Mouse (Mus musculus): ENCODE results near the gene Tmem59l. TPM values are rescaled to one million over a fixed set of nuclear protein-coding genes. Genes with fewer than 3 reads are reported as not detected.

The Tmem59l gene
- total and polyA plus RNA-seq, 3 experiments: 0.21 TPM; not detected in 2

GRCm38 (mm10) chr8:70504851-70505250, 17.7 kb upstream of the Tmem59l start:
- intact Hi-C loops (cut with DNase I): no loop called here
- H3K27ac ChIP-seq: no peak overlapping the region; the same call in 1 of the 2 replicates
- H3K79me2 ChIP-seq (replicated peaks; ENCODE audit: control insufficient read depth, insufficient read depth, low read length): peaks cover 3% of the 10 kb centered on the region
- H3K36me3 ChIP-seq (ENCODE audit: control insufficient read depth, insufficient read depth, low read length): peaks cover 2% of the 10 kb centered on the region; the same call in 1 of the 2 replicates
- WGBS: 87% methylated on average over 3 of the region's 3 CpGs
- peaks cover 1% of the 10 kb centered on the region; the same call in 1 of the 2 replicates for H3K27me3 ChIP-seq (ENCODE audit: control insufficient read depth, insufficient read depth, low read length)
- no peak overlapping the region for H3K9ac ChIP-seq (ENCODE audit: low read depth, low read length)
- H3K4me1 ChIP-seq (ENCODE audit: control insufficient read depth, insufficient read depth, low read length): peaks cover 15% of the 10 kb centered on the region
- DNase-seq: peak; percentile 59 to 73
- no peak overlapping the region for H3K4me3 ChIP-seq
- TF ChIP-seq POLR2A (IDR thresholded peaks at IDR 0.05; ENCODE audit: insufficient read depth, low read depth, low read length) (no peak), CTCF (IDR thresholded peaks at IDR 0.05) (peak; percentile 96), EP300 (IDR thresholded peaks at IDR 0.05; ENCODE audit: insufficient read depth, low read depth, low read length) (0 out of 2 replicates have a peak, but pooled peaks have one; percentile 19)

GRCm38 (mm10) chr8:70504291-70504716, 17.1 kb upstream of the Tmem59l start:
- H3K4me3 ChIP-seq: no peak overlapping the region

GRCm38 (mm10) chr8:70503062-70503750, 16.0 kb upstream of the Tmem59l start:
- Histone ChIP-seq H3K4me1 (ENCODE audit: control insufficient read depth, insufficient read depth, low read length) (peaks cover 8% of the 10 kb centered on the region), H3K79me2 (replicated peaks; ENCODE audit: control insufficient read depth, insufficient read depth, low read length) (no peaks in the 10 kb centered on the region), H3K4me3 (no peak overlapping the region), H3K27ac (no peak overlapping the region), H3K36me3 (ENCODE audit: control insufficient read depth, insufficient read depth, low read length) (no peaks in the 10 kb centered on the region), H3K9ac (ENCODE audit: low read depth, low read length) (no peak overlapping the region), H3K27me3 (ENCODE audit: control insufficient read depth, insufficient read depth, low read length) (peaks cover 1% of the 10 kb centered on the region; the same call in 1 of the 2 replicates)
- intact Hi-C loops (cut with DNase I): loop anchor here (1.0 to 2.0 kb wide), 3 partner anchors 26 to 120 kb away; partner anchors contain the start of genes Crtc1 and Klhl26
- TF ChIP-seq CTCF (IDR thresholded peaks at IDR 0.05) (peak; percentile 89), EP300 (IDR thresholded peaks at IDR 0.05; ENCODE audit: insufficient read depth, low read depth, low read length) (no peak)
- WGBS: 22% methylated on average over 46 of the region's 46 CpGs
- DNase-seq: peak; percentile 75 to 80

More at GRCm38 (mm10) chr8:70504291-70504716, 17.1 kb upstream of the Tmem59l start:
- intact Hi-C loops (cut with DNase I): no loop called here
- Histone ChIP-seq H3K36me3 (ENCODE audit: control insufficient read depth, insufficient read depth, low read length) (peaks cover 2% of the 10 kb centered on the region; the same call in 1 of the 2 replicates), H3K9ac (ENCODE audit: low read depth, low read length) (no peak overlapping the region), H3K79me2 (replicated peaks; ENCODE audit: control insufficient read depth, insufficient read depth, low read length) (0 out of 2 replicates have a peak, but pooled peaks cover 1% of the 10 kb centered on the region), H3K27me3 (ENCODE audit: control insufficient read depth, insufficient read depth, low read length) (peaks cover 1% of the 10 kb centered on the region; the same call in 1 of the 2 replicates), H3K4me1 (ENCODE audit: control insufficient read depth, insufficient read depth, low read length) (peaks cover 14% of the 10 kb centered on the region), H3K27ac (peak overlapping the region; percentile 1; the same call in 1 of the 2 replicates)
- peak; percentile 79 to 82 for DNase-seq
- TF ChIP-seq CTCF (IDR thresholded peaks at IDR 0.05) (no peak), POLR2A (IDR thresholded peaks at IDR 0.05; ENCODE audit: insufficient read depth, low read depth, low read length) (no peak), EP300 (IDR thresholded peaks at IDR 0.05; ENCODE audit: insufficient read depth, low read depth, low read length) (0 out of 2 replicates have a peak, but pooled peaks have one; percentile 22)
- 17% methylated on average over 16 of the region's 16 CpGs for WGBS

- Histone ChIP-seq H3K27me3 (ENCODE audit: control insufficient read depth, insufficient read depth, low read length) (peaks cover 1% of the 10 kb centered on the region; the same call in 1 of the 2 replicates), H3K79me2 (replicated peaks; ENCODE audit: control insufficient read depth, insufficient read depth, low read length) (no peaks in the 10 kb centered on the region), H3K4me3 (no peak overlapping the region), H3K36me3 (ENCODE audit: control insufficient read depth, insufficient read depth, low read length) (no peaks in the 10 kb centered on the region), H3K4me1 (ENCODE audit: control insufficient read depth, insufficient read depth, low read length) (peaks cover 8% of the 10 kb centered on the region), H3K27ac (no peak overlapping the region), H3K9ac (ENCODE audit: low read depth, low read length) (no peak overlapping the region)
- intact Hi-C loops (cut with DNase I): loop anchor here (2.0 kb wide), 2 partner anchors 26 to 64 kb away; partner anchors contain the start of genes Crtc1 and Klhl26
- TF ChIP-seq POLR2A (IDR thresholded peaks at IDR 0.05; ENCODE audit: insufficient read depth, low read depth, low read length): no peak
- no peak for TF ChIP-seq EP300 (IDR thresholded peaks at IDR 0.05; ENCODE audit: insufficient read depth, low read depth, low read length)
- TF ChIP-seq CTCF (IDR thresholded peaks at IDR 0.05): no peak
- DNase-seq: no peak
- 40% methylated on average over 12 of the region's 12 CpGs for WGBS
These were observed 15.4 kb upstream of the Tmem59l start for GRCm38 (mm10) chr8:70502540-70502939.

GRCm38 (mm10) chr8:70501820-70502529, 14.8 kb upstream of the Tmem59l start:
- Histone ChIP-seq H3K27ac (no peak overlapping the region), H3K4me3 (no peak overlapping the region), H3K9ac (ENCODE audit: low read depth, low read length) (no peak overlapping the region), H3K79me2 (replicated peaks; ENCODE audit: control insufficient read depth, insufficient read depth, low read length) (no peaks in the 10 kb centered on the region), H3K36me3 (ENCODE audit: control insufficient read depth, insufficient read depth, low read length) (no peaks in the 10 kb centered on the region), H3K4me1 (ENCODE audit: control insufficient read depth, insufficient read depth, low read length) (peaks cover 8% of the 10 kb centered on the region), H3K27me3 (ENCODE audit: control insufficient read depth, insufficient read depth, low read length) (peaks cover 1% of the 10 kb centered on the region; the same call in 1 of the 2 replicates)
- intact Hi-C loops (cut with DNase I): loop anchor here (2.0 kb wide), 2 partner anchors 25 to 63 kb away; partner anchors contain the start of genes Crtc1 and Klhl26
- DNase-seq: peak; percentile 71
- TF ChIP-seq EP300 (IDR thresholded peaks at IDR 0.05; ENCODE audit: insufficient read depth, low read depth, low read length): no peak
- no peak for TF ChIP-seq CTCF (IDR thresholded peaks at IDR 0.05)
- TF ChIP-seq POLR2A (IDR thresholded peaks at IDR 0.05; ENCODE audit: insufficient read depth, low read depth, low read length): no peak
- 15% methylated on average over 23 of the region's 23 CpGs for WGBS

All from heart, adult 2 months (tissue).